Mouse (Mus musculus): Measurements from ENCODE around the gene Gm884.
"Not testable (repeated sequence)": the region's sequence is repeated elsewhere in the genome, so short reads cannot be mapped to it uniquely, and the experiment has no call there.

The Gm884 gene

DNA sequence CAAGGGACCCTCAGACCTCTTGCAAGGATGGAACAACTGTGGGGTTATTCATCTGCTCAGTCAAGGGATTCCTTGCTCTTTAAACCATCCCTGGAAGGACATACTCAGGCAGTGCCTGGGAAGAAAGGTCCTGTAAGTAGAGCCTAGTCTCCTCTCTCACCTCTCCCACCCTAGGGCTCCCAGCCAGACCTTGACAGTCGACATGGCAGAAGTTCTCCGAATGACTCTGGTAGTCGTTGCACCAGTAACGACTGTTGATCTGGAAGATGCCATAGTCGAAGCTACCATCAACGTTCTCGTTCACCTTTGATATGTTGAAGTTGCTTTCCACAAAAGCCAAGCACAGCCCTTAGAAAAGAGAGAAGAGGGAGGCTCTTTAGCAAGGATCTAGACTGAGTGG, 13.9 kb upstream of the Gm884 start:
- no peak for DNase-seq (ENCODE audit: low spot score in 2 of 2)

DNA sequence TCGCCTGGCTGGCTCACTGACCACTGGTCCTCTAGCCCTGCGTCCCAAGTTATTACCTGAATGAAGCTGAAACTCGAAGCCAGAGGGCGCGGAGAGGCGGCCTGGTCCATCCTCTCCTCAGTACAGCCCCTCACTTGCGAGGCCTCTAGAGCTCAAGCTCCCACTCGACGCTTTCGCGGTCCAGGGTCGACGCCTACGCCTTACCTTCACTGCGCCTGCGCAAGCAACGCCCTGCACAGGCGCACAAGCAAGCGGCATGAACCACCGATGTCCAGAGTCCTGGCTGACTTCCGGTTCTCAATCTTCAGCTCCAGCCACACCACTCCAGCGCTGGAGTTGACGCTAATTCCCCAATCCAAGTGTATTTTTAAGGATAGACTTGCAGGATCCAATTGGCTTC, 6.5 kb upstream of the Gm884 start:
- DNase-seq (ENCODE audit: low spot score in 2 of 2), result no peak

DNA sequence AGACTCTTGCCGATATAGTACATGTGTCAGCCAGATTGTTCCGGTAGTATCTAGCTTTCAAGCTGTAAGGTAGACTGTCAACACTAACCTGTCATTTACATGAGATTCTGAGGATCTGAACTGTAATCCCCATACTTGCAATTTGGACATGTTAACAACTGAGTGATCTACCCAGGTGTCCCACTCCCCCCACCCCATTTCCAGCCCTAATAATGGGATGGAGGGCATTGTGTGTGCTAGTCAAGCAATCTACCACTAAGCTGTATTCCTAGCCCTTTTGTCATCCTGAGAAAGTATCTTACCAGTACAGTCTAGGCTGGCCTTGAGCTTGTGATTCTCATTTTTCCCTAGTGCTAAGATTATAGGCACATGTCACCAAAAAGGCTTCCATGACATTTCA, 10.2 kb downstream of the Gm884 start:
- no peak for DNase-seq (ENCODE audit: low spot score in 2 of 2)

DNA sequence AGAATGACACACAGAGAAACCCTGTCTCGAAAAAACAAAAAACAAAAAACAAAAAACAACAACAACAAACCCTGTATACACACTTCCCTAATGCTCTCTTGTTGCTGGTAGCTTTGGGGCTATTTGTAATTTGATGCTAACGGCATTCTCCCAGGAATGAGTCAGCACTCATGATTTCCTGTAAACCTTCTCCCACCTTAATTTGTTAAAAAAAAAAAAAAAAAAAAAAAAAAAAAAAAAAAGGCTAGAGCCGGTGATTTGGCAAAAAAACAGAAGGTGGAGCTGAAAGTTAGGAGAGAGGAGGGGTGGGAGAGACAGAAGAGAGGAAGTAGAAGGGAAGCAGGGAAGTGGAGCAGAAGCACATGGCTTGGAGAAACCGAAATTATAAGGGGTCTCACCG, 14.3 kb downstream of the Gm884 start:
- no peak for DNase-seq (ENCODE audit: low spot score in 2 of 2)

DNA sequence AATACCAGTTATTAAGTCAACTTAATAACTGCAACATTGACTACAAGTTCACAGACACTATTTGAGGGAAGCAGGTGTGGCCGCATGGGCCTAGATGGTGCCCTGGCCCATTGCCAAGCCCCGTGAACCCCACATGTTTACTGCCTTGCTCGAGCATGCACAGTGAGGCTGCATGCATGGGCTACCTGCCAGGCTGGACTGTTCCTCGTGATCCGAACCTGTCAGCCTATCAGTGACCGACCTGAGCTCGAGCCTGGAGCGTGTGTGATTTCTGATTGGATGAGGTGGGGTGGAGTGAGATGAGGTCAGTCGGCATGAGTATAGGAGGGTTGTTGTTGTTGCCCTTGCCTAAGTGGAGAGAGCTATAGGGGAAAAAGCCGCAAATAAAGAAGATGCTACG, 42.6 kb downstream of the Gm884 start:
- DNase-seq (ENCODE audit: low spot score in 2 of 2), result no peak

DNA sequence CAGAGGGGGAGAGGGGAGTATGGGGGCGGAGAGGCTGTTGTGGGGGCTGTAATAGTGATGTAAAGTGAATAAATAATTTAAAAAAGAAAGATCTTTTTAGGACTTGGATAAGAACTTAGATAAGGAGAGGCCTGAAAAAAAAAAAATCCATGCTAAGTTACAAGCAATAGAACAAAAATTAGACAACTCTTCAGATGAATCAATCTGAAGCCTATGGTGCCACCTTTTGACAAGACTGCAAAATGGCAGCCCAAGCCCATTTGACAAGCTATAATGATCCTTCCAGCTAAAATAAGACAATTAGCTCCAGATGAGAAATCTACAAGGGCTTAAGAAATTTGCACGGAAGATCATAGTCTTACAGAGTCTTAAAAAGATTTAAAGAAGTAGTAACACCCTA, 64.9 kb downstream of the Gm884 start:
- no peak for DNase-seq (ENCODE audit: low spot score in 2 of 2)

DNA sequence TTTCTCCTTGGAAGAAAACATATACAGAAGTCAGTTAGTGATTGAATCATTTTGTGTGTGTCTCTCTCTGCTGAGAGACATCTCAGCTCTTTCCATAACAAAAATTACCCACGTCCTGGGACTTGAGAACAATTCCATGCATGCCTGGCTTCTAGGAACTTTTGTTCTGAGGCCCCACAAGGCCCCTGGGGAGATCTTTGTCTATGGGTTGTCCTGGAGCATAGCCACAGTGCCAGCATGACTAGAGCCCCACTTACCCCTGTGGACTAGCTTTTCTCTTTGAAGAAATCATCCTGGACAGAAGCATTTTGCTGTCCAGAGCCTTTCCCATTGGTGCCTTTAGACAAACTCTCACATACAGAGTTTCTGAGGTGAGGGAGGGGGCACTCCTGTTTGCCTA, 86.0 kb downstream of the Gm884 start:
- DNase-seq (ENCODE audit: low spot score in 2 of 2), result not testable (repeated sequence)

DNA sequence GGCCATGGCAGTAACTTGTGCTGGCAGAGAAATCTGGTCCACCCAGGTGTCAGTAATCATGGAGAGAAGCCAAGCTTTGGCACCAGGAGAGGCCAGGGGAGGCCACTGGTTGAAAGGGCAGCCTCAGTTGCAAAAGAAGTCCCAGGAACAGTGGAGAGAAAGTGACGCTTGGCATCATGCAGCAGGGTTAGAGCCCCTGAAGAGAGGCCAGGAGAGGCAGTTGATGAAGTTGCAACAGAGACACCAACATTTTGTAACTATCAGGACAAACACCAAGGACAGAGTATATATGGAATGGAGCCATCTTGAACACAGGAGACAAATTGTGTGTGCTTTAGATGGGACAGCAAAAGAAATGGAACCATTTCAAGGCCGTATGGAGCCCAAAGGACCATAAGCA, 108.8 kb downstream of the Gm884 start:
- no peak for DNase-seq (ENCODE audit: low spot score in 2 of 2)

DNA sequence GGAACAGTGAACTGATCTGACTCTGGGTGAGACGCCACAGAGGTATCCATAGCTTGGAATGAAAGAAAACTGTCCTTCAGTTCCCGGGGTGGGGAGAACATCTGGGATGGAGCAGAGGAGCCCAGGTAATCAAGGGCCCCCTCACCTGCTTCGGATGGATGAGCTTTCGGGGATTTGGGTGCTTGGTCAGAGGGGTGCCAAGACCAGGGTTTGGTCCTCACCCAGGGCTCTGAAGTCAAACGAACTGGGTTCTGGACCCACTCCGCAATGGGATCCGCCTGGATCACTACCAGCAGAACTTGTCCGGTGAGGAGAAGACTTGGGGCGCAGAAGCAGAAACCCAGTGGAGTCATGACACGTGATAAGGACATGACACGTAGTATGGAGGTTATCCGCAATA, 116.4 kb downstream of the Gm884 start, which contains the start of gene Lrrc37a:
TSS of gene Lrrc37a (minus strand) at position 101 of the 400 bp plus-strand sequence.
- DNase-seq (ENCODE audit: low spot score in 2 of 2), result no peak
